In genomic region chr5:107541696-107542095, GRCm38 (mm10) we compare ENCODE assay signal across 12 mouse cellular contexts. TPM values are rescaled to one million over a fixed set of nuclear protein-coding genes. Genes with fewer than 3 reads are reported as not detected.
DNase-seq lines count a peak whose midpoint lies in the region; TF ChIP-seq lines count a peak whose summit lies in the region.
"Had no signal": no experiment of that assay in that cellular context is flagged by ENCODE, and none has a peak within 500 bp of the region (broad histone marks: within the 10 kb centered on the region; RNA-seq: fewer than 3 reads in every experiment).

No protein-coding gene starts in this region.

- 45% methylated on average over 7 of the region's 7 CpGs for WGBS in heart, embryonic 10.5 days
- 47% methylated on average over 7 of the region's 7 CpGs for WGBS in lung, adult 2 months

- no peaks in the 10 kb centered on the region for H3K36me3 ChIP-seq in heart, embryonic 10.5 days

- 0 out of 2 replicates have a peak, but pooled peaks cover 3% of the 10 kb centered on the region for H3K4me1 ChIP-seq in heart, embryonic 10.5 days
- H3K4me1 ChIP-seq in lung, adult 2 months (ENCODE audit: control insufficient read depth, insufficient read depth, low read length): peaks cover 3% of the 10 kb centered on the region

- no peaks in the 10 kb centered on the region for H3K9me3 ChIP-seq in heart, embryonic 10.5 days

- no peaks in the 10 kb centered on the region for H3K27me3 ChIP-seq in heart, embryonic 10.5 days (ENCODE audit: insufficient read depth, poor library complexity, severe bottlenecking)

- TF ChIP-seq CTCF in lung, adult 2 months (IDR thresholded peaks at IDR 0.05; ENCODE audit: insufficient read depth, low read length): no peak

- TF ChIP-seq POLR2A in lung, adult 2 months (IDR thresholded peaks at IDR 0.05; ENCODE audit: borderline replicate concordance, extremely low read depth, low read depth, low read length): no peak

- H3K27ac ChIP-seq in heart, embryonic 10.5 days: no peak overlapping the region
- H3K27ac ChIP-seq: left cerebral cortex, adult 2 months had no signal

- H3K4me3 ChIP-seq in heart, embryonic 10.5 days: no peak overlapping the region
- H3K4me3 ChIP-seq in lung, adult 2 months (replicated peaks; ENCODE audit: extremely low read depth, low read depth, low read length): no peak overlapping the region
- H3K4me3 ChIP-seq: left cerebral cortex, adult 2 months had no signal

- DNase-seq in heart, postnatal 10 days: peak; percentile 31 to 34
- DNase-seq in heart, embryonic 10.5 days (ENCODE audit: low spot score): no peak
- DNase-seq in lung, postnatal 10 days: peak; percentile 5
- no peak for DNase-seq in lung, adult 2 months
- DNase-seq in gastrocnemius, adult 8-10 months (ENCODE audit: low spot score in 2 of 2): peak; percentile 46 to 63
- peak; percentile 66 for DNase-seq in retina, postnatal 1 day
- DNase-seq in testis, postnatal 14 days (ENCODE audit: low spot score): no peak
- DNase-seq: lung, postnatal 14 days; thymus, postnatal 4 days had no signal

- intact Hi-C loops in heart, postnatal 10 days (cut with DNase I): no loop called here

RNA-seq across cellular contexts. Expression of gene 1700028K03Rik, which starts 7.2 kb away (rescaled TPM):
- total RNA-seq in heart, postnatal 10 days (2021): under 1 TPM in 1 of 2 experiments, not detected in 1; 0.12 TPM
- polyA plus RNA-seq in heart, embryonic 10.5 days (2016; fragmentation: Nextera tagmentation; extraction: Ambion mirVana): 0.04 and 0.06 TPM in 2 replicates
- not detected in 2 replicates for polyA plus RNA-seq in lung, adult 2 months (2012; rRNA removed)
- total RNA-seq in gastrocnemius, adult 8-10 months (2022): not detected
- total RNA-seq: granulocyte monocyte progenitor cell, adult 5-6 weeks had no signal
- polyA plus RNA-seq: liver, adult 2 months had no signal

RNA-seq across cellular contexts. Expression of gene Gm42669, which starts 34.3 kb away (rescaled TPM):
- not detected for total RNA-seq in heart, postnatal 10 days (2021)
- 0.24 and 0.25 TPM in 2 replicates for polyA plus RNA-seq in heart, embryonic 10.5 days (2016; fragmentation: Nextera tagmentation; extraction: Ambion mirVana)
- polyA plus RNA-seq in lung, adult 2 months (2012; rRNA removed): 0.06 TPM in 1 of 2 replicates, not detected in the other
- total RNA-seq in gastrocnemius, adult 8-10 months (2022): not detected
- polyA plus RNA-seq: liver, adult 2 months had no signal

RNA-seq across cellular contexts. Expression of gene Rpap2, which starts 55.5 kb away (rescaled TPM):
- 10 to 100 TPM in 1 of 2 experiments, 1 to 10 TPM in 1; 9.2 to 10.0 TPM for total RNA-seq in heart, postnatal 10 days (2021)
- 14.4 and 18.7 TPM in 2 replicates for polyA plus RNA-seq in heart, embryonic 10.5 days (2016; fragmentation: Nextera tagmentation; extraction: Ambion mirVana)
- polyA plus RNA-seq in lung, adult 2 months (2012; rRNA removed): 1.5 and 2.5 TPM in 2 replicates
- total RNA-seq in gastrocnemius, adult 8-10 months (2022): 10 to 100 TPM; 10.2 to 16.1 (median 12.3) TPM

RNA-seq across cellular contexts. Expression of gene Glmn, which starts 56.0 kb away (rescaled TPM):
- 1 to 10 TPM; 9.0 to 9.2 TPM for total RNA-seq in heart, postnatal 10 days (2021)
- 27.2 and 30.6 TPM in 2 replicates for polyA plus RNA-seq in heart, embryonic 10.5 days (2016; fragmentation: Nextera tagmentation; extraction: Ambion mirVana)
- 0.80 and 0.85 TPM in 2 replicates for polyA plus RNA-seq in lung, adult 2 months (2012; rRNA removed)
- total RNA-seq in gastrocnemius, adult 8-10 months (2022): 1 to 10 TPM; 4.1 to 5.7 (median 5.4) TPM

Comparison
In these comparisons a context has a peak if more than half of its experiments do, and no peak if none do; other contexts are left out.
1. DNase-seq: peak in heart, postnatal 10 days (2 of 2), lung, postnatal 10 days (single experiment), gastrocnemius, adult 8-10 months (2 of 2) and retina, postnatal 1 day (single experiment); none in heart, embryonic 10.5 days (single experiment), lung, adult 2 months (single experiment) and testis, postnatal 14 days (single experiment).